Mouse (Mus musculus): ENCODE measurements around the gene Ccdc158. TPM values are rescaled to one million over a fixed set of nuclear protein-coding genes. Genes with fewer than 3 reads are reported as not detected.

Ccdc158 gene
- polyA plus RNA-seq, 1 experiment from 2014 or later: 2.1 TPM

- Histone ChIP-seq H3K9me3 (no peaks in the 10 kb centered on the region), H3K9ac (no peak overlapping the region), H3K27ac (no peak overlapping the region), H3K4me3 (no peak overlapping the region), H3K27me3 (no peaks in the 10 kb centered on the region), H3K4me2 (no peak overlapping the region), H3K4me1 (no peaks in the 10 kb centered on the region), H3K36me3 (no peaks in the 10 kb centered on the region)
- ATAC-seq (ENCODE audit: borderline replicate concordance, extremely low read depth, low FRiP score, low TSS enrichment): no peak
- 64% methylated on average over 14 of the region's 14 CpGs for WGBS
Measured at GRCm38 (mm10) chr5:92579559-92579958, 95.5 kb downstream of the Ccdc158 start.

DNA sequence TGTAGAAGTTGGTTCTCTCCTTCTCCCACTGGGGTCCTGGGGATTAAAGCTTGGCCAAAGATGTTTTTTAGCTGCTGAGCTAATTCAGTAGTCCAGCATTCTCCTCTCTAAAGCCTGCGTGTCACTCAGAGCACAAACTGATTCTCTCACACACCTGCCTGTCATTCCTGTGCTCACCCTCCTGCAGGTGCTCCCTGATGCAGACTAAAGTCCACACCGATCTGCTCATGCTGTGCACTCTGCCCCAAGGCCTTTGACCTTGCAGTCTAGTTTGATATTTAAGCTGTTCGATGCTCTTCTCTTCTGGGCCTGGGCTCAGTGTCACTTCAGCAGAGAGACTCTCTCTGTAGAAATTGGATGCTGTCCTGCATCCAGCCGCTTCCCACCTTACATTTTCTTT lies 103.8 kb downstream of the Ccdc158 start:
- no peak for ATAC-seq (ENCODE audit: borderline replicate concordance, extremely low read depth, low FRiP score, low TSS enrichment)
- Histone ChIP-seq H3K36me3 (no peaks in the 10 kb centered on the region), H3K4me2 (no peak overlapping the region), H3K9ac (no peak overlapping the region), H3K27me3 (no peaks in the 10 kb centered on the region), H3K4me3 (no peak overlapping the region), H3K9me3 (no peaks in the 10 kb centered on the region), H3K27ac (no peak overlapping the region), H3K4me1 (no peaks in the 10 kb centered on the region)
- WGBS: 71% methylated on average over 4 of the region's 4 CpGs

GRCm38 (mm10) chr5:92562002-92562401 lies 113.1 kb downstream of the Ccdc158 start:
- H3K9ac ChIP-seq: no peak overlapping the region
- H3K27me3 ChIP-seq: no peaks in the 10 kb centered on the region
- 76% methylated on average over 13 of the region's 13 CpGs for WGBS
- no peak for ATAC-seq (ENCODE audit: borderline replicate concordance, extremely low read depth, low FRiP score, low TSS enrichment)
- no peak overlapping the region for H3K27ac ChIP-seq
- H3K4me2 ChIP-seq: no peak overlapping the region
- no peaks in the 10 kb centered on the region for H3K36me3 ChIP-seq
- no peaks in the 10 kb centered on the region for H3K4me1 ChIP-seq
- H3K4me3 ChIP-seq: no peak overlapping the region
- H3K9me3 ChIP-seq: no peaks in the 10 kb centered on the region

DNA sequence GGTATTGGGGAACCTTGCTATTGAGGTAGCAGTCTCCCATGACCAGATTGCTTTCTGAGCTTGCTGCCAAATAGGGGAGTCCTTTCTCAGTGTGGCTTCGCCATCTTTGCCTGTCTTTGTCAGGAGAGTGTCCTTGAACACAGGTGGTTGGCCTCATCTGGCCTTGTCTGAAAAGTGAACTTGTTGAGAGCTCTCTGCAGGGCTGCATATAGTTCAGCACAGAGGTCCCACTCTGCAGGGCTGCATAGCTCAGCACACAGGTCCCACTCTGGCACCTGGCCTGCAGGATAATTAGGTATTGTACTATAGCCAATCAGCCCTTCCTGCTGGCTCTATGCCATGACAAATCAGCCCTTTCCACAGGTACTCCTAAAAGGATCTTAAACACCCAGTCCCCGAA lies 114.9 kb downstream of the Ccdc158 start:
- Histone ChIP-seq H3K36me3 (no peaks in the 10 kb centered on the region), H3K9ac (no peak overlapping the region)
- peak; percentile 64; the same call in 1 of the 2 replicates for ATAC-seq (ENCODE audit: borderline replicate concordance, extremely low read depth, low FRiP score, low TSS enrichment)

More for the DNA sequence above, 114.9 kb downstream of the Ccdc158 start:
- no peak overlapping the region for H3K4me2 ChIP-seq
- no peaks in the 10 kb centered on the region for H3K9me3 ChIP-seq
- H3K4me3 ChIP-seq: no peak overlapping the region
- no peak overlapping the region for H3K27ac ChIP-seq
- no peaks in the 10 kb centered on the region for H3K27me3 ChIP-seq
- WGBS: 65% methylated on average over 2 of the region's 2 CpGs
- no peaks in the 10 kb centered on the region; the same call in 1 of the 2 replicates for H3K4me1 ChIP-seq

Other genes with a start within 250 kb of the Ccdc158 start
- 55.7 and 56.8 TPM in 2 replicates for gene Nup54, start 240.1 kb downstream of the Ccdc158 start, polyA plus RNA-seq (2015; fragmentation: Nextera tagmentation; extraction: Ambion mirVana)
- gene Scarb2, start 168.4 kb downstream of the Ccdc158 start, polyA plus RNA-seq (2015; fragmentation: Nextera tagmentation; extraction: Ambion mirVana): 15.9 and 17.2 TPM in 2 replicates
- gene Fam47e, start 120.2 kb downstream of the Ccdc158 start, polyA plus RNA-seq (2015; fragmentation: Nextera tagmentation; extraction: Ambion mirVana): 1.2 and 1.8 TPM in 2 replicates
- gene Stbd1, start 72.2 kb downstream of the Ccdc158 start, polyA plus RNA-seq (2015; fragmentation: Nextera tagmentation; extraction: Ambion mirVana): 131 TPM in 2 replicates
- 5.3 and 5.4 TPM in 2 replicates for gene Shroom3, start 8.2 kb upstream of the Ccdc158 start, polyA plus RNA-seq (2015; fragmentation: Nextera tagmentation; extraction: Ambion mirVana)

All from lung, embryonic 15.5 days (tissue).